Mouse (Mus musculus) gastrocnemius, postnatal 36 days (tissue): ENCODE measurements at regions not wholly inside any gene's neighbourhood (a gene's known extent, or its start where the extent isn't known, plus 50 kb on each side); places are given as distances from the start of the nearest gene placed in this dataset.

Source experiments
- DNase-seq, 2 experiments: peaks; one replicate each; pipeline ENCODE4 v3.0.0; 2022
- intact Hi-C: fragments of 180-260 bp; cut with DNase I; formaldehyde crosslinking; loops from one replicate; pipeline ENCODE4 v1.15.1; 2025

GRCm38 (mm10) chr6:31147682-31148081, 188.8 kb upstream of the Klf14 start:
- peak in 1 of 2 experiments; percentile 25 for DNase-seq
- intact Hi-C loops: no loop called here

- intact Hi-C loops: no loop called here
- DNase-seq: peak; percentile 51 to 72
These were observed 189.5 kb upstream of the Klf14 start for GRCm38 (mm10) chr6:31148311-31148856.

GRCm38 (mm10) chr6:31149164-31149563, 190.3 kb upstream of the Klf14 start:
- DNase-seq: no peak
- intact Hi-C loops: no loop called here

GRCm38 (mm10) chr6:31150416-31150815, 191.5 kb upstream of the Klf14 start:
- DNase-seq: no peak
- intact Hi-C loops: no loop called here

- intact Hi-C loops: loop anchor here (5.0 kb wide), 1 partner anchor 79 kb away; no protein-coding TSS in a partner anchor
- no peak for DNase-seq
These were observed 197.0 kb upstream of the Klf14 start for GRCm38 (mm10) chr6:31155857-31156256.

- DNase-seq: no peak
- intact Hi-C loops: loop anchor here (5.0 kb wide), 1 partner anchor 80 kb away; no protein-coding TSS in a partner anchor
These were observed 198.1 kb upstream of the Klf14 start for GRCm38 (mm10) chr6:31156999-31157398.

GRCm38 (mm10) chr6:31157429-31157828, 198.6 kb upstream of the Klf14 start:
- DNase-seq: no peak
- intact Hi-C loops: loop anchor here (5.0 kb wide), 1 partner anchor 80 kb away; no protein-coding TSS in a partner anchor

GRCm38 (mm10) chr6:31158648-31159047, 199.8 kb upstream of the Klf14 start:
- peak in 1 of 2 experiments; percentile 39 for DNase-seq
- intact Hi-C loops: loop anchor here (5.0 kb wide), 1 partner anchor 81 kb away; no protein-coding TSS in a partner anchor

GRCm38 (mm10) chr6:31159240-31159639, 200.4 kb upstream of the Klf14 start:
- no peak for DNase-seq
- intact Hi-C loops: loop anchor here (5.0 kb wide), 1 partner anchor 82 kb away; no protein-coding TSS in a partner anchor

- intact Hi-C loops: loop anchor here (5.0 kb wide), 1 partner anchor 83 kb away; no protein-coding TSS in a partner anchor
- no peak for DNase-seq
These were observed 201.2 kb upstream of the Klf14 start for GRCm38 (mm10) chr6:31159935-31160670.

- intact Hi-C loops: no loop called here
- DNase-seq: no peak
These were observed 202.8 kb upstream of the Klf14 start for GRCm38 (mm10) chr6:31161445-31162340.

GRCm38 (mm10) chr6:31165011-31165410, 206.1 kb upstream of the Klf14 start:
- intact Hi-C loops: loop anchor here (5.0 kb wide), 1 partner anchor 98 kb away; no protein-coding TSS in a partner anchor
- no peak for DNase-seq

GRCm38 (mm10) chr6:31166347-31166746, 207.5 kb upstream of the Klf14 start:
- no peak for DNase-seq
- intact Hi-C loops: loop anchor here (5.0 kb wide), 1 partner anchor 99 kb away; no protein-coding TSS in a partner anchor

GRCm38 (mm10) chr6:31167732-31168131, 208.9 kb upstream of the Klf14 start:
- intact Hi-C loops: loop anchor here (5.0 kb wide), 1 partner anchor 100 kb away; no protein-coding TSS in a partner anchor
- DNase-seq: no peak

- intact Hi-C loops: loop anchor here (5.0 kb wide), 1 partner anchor 101 kb away; no protein-coding TSS in a partner anchor
- no peak for DNase-seq
These were observed 209.9 kb upstream of the Klf14 start for GRCm38 (mm10) chr6:31168730-31169129.

GRCm38 (mm10) chr6:31169343-31169742, 210.5 kb upstream of the Klf14 start:
- no peak for DNase-seq
- intact Hi-C loops: loop anchor here (5.0 kb wide), 1 partner anchor 102 kb away; no protein-coding TSS in a partner anchor

GRCm38 (mm10) chr6:31169868-31170600, 211.2 kb upstream of the Klf14 start:
- no peak for DNase-seq
- intact Hi-C loops: loop anchor here (5.0 kb wide), 1 partner anchor 103 kb away; no protein-coding TSS in a partner anchor

- intact Hi-C loops: no loop called here
- DNase-seq: no peak
These were observed 213.1 kb upstream of the Klf14 start for GRCm38 (mm10) chr6:31171831-31172569.

- intact Hi-C loops: loop anchor here (5.0 kb wide), 1 partner anchor 98 kb away; no protein-coding TSS in a partner anchor
- no peak for DNase-seq
These were observed 216.9 kb upstream of the Klf14 start for GRCm38 (mm10) chr6:31175769-31176168.
